Mouse (Mus musculus): ENCODE measurements at regions not wholly inside any gene's neighbourhood (a gene's known extent, or its start where the extent isn't known, plus 50 kb on each side); places are given as distances from the start of the nearest gene placed in this dataset.

- Histone ChIP-seq H3K4me3 (ENCODE audit: low read depth, low read length) (no peak overlapping the region), H3K9me3 (replicated peaks; ENCODE audit: control insufficient read depth, low read length) (no peaks in the 10 kb centered on the region), H3K27me3 (ENCODE audit: control insufficient read depth, insufficient read depth, low read length) (no peaks in the 10 kb centered on the region), H3K4me2 (no peak overlapping the region), H3K4me1 (ENCODE audit: control insufficient read depth, insufficient read depth, low read length) (peaks cover 12% of the 10 kb centered on the region), H3K36me3 (ENCODE audit: control insufficient read depth, insufficient read depth, low read length) (no peaks in the 10 kb centered on the region), H3K9ac (ENCODE audit: low read depth, low read length) (no peak overlapping the region), H3K27ac (ENCODE audit: low read depth, low read length) (no peak overlapping the region)
- no peak for ATAC-seq (replicated peaks; ENCODE audit: insufficient number of reproducible peaks, low FRiP score, low TSS enrichment)
- WGBS (ENCODE audit: insufficient replicate concordance), result 83% methylated on average over 7 of the region's 7 CpGs
These were observed 64.2 kb upstream of the Lrpap1 start for GRCm38 (mm10) chr5:35169614-35170293.

DNA sequence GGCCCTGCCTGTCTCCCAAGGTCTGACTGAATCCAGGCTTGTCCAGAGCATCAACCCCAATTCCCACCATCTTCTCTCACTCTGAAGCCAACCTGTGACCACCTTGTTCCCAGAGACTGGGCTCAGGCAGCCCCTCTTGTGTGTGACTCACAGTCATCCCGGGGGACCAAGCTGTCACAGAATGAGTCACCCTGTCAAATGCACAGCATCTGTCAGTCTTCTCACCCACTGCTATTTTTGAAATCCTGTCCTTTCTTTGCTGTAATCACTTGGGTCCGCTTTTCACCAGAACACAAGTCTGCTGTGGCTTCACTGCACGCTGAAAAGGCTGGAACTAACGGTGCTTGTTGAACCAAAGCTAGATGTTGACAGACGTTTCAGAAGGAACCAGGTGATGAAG is 63.3 kb upstream of the Lrpap1 start:
- Histone ChIP-seq H3K27ac (ENCODE audit: low read depth, low read length) (0 out of 2 replicates have a peak overlapping the region, but pooled peaks have one; percentile 15), H3K4me1 (ENCODE audit: control insufficient read depth, insufficient read depth, low read length) (peaks cover 12% of the 10 kb centered on the region), H3K4me3 (ENCODE audit: low read depth, low read length) (no peak overlapping the region), H3K36me3 (ENCODE audit: control insufficient read depth, insufficient read depth, low read length) (no peaks in the 10 kb centered on the region), H3K4me2 (no peak overlapping the region), H3K27me3 (ENCODE audit: control insufficient read depth, insufficient read depth, low read length) (no peaks in the 10 kb centered on the region), H3K9me3 (replicated peaks; ENCODE audit: control insufficient read depth, low read length) (no peaks in the 10 kb centered on the region), H3K9ac (ENCODE audit: low read depth, low read length) (no peak overlapping the region)
- ATAC-seq (replicated peaks; ENCODE audit: insufficient number of reproducible peaks, low FRiP score, low TSS enrichment), result no peak
- WGBS (ENCODE audit: insufficient replicate concordance), result 44% methylated on average over 5 of the region's 5 CpGs

GRCm38 (mm10) chr5:35168369-35168768 is 62.8 kb upstream of the Lrpap1 start:
- Histone ChIP-seq H3K4me2 (no peak overlapping the region), H3K9ac (ENCODE audit: low read depth, low read length) (no peak overlapping the region), H3K4me1 (ENCODE audit: control insufficient read depth, insufficient read depth, low read length) (peaks cover 12% of the 10 kb centered on the region), H3K4me3 (ENCODE audit: low read depth, low read length) (no peak overlapping the region), H3K27me3 (ENCODE audit: control insufficient read depth, insufficient read depth, low read length) (no peaks in the 10 kb centered on the region), H3K9me3 (replicated peaks; ENCODE audit: control insufficient read depth, low read length) (no peaks in the 10 kb centered on the region), H3K36me3 (ENCODE audit: control insufficient read depth, insufficient read depth, low read length) (no peaks in the 10 kb centered on the region), H3K27ac (ENCODE audit: low read depth, low read length) (0 out of 2 replicates have a peak overlapping the region, but pooled peaks have one; percentile 15)
- ATAC-seq (replicated peaks; ENCODE audit: insufficient number of reproducible peaks, low FRiP score, low TSS enrichment), result no peak
- 75% methylated on average over 6 of the region's 6 CpGs for whole genome bisulfite sequencing (ENCODE audit: insufficient replicate concordance)

DNA sequence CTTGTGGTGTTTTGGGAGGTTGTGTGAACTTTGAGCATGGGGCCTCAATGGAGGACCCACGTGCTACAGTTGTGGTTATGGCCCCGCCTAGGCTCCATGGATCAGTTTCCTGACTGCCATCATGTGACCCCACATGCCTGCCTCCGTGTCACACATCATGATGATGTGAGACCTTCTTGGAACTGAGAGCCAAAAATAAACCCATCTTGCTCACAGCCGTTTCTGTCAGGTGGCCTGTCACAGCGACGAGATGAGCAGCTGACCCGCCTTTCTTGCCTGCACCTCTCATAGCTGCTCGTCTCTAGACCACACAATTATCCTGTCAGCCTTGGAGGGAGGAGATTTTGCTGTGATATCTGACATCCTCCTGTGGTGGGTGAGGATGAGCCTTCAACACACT is 60.4 kb upstream of the Lrpap1 start:
- 40% methylated on average over 8 of the region's 8 CpGs for WGBS (ENCODE audit: insufficient replicate concordance)
- peaks cover 17% of the 10 kb centered on the region for H3K4me1 ChIP-seq (ENCODE audit: control insufficient read depth, insufficient read depth, low read length)
- no peak overlapping the region for H3K9ac ChIP-seq (ENCODE audit: low read depth, low read length)
- H3K9me3 ChIP-seq (replicated peaks; ENCODE audit: control insufficient read depth, low read length), result no peaks in the 10 kb centered on the region
- H3K27ac ChIP-seq (ENCODE audit: low read depth, low read length), result no peak overlapping the region
- H3K4me2 ChIP-seq, result no peak overlapping the region
- no peaks in the 10 kb centered on the region for H3K36me3 ChIP-seq (ENCODE audit: control insufficient read depth, insufficient read depth, low read length)
- no peak for ATAC-seq (replicated peaks; ENCODE audit: insufficient number of reproducible peaks, low FRiP score, low TSS enrichment)
- no peaks in the 10 kb centered on the region for H3K27me3 ChIP-seq (ENCODE audit: control insufficient read depth, insufficient read depth, low read length)
- no peak overlapping the region for H3K4me3 ChIP-seq (ENCODE audit: low read depth, low read length)

DNA sequence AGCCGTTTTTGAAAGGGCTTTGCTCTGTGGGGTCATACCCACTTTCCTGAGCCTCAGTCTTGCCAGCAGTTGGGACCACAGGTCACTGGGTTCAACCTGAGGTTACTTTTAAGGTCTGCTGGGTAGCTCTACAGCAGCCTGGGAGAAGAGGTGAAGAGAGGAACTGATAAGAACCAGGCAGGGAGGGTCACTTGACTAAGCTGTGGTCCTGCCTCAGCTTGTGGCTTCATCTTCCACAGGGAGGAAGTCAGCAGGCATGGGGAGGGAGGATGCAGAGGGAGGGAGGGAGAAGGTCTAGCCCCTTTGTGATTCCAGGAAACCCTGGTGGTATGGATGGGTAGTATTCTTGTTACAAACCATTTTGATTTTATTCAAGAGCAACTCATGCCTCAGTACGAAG is 59.9 kb upstream of the Lrpap1 start:
- H3K9ac ChIP-seq (ENCODE audit: low read depth, low read length), result no peak overlapping the region
- no peaks in the 10 kb centered on the region for H3K9me3 ChIP-seq (replicated peaks; ENCODE audit: control insufficient read depth, low read length)
- ATAC-seq (replicated peaks; ENCODE audit: insufficient number of reproducible peaks, low FRiP score, low TSS enrichment), result no peak
- H3K4me2 ChIP-seq, result no peak overlapping the region
- no peaks in the 10 kb centered on the region for H3K36me3 ChIP-seq (ENCODE audit: control insufficient read depth, insufficient read depth, low read length)
- H3K27ac ChIP-seq (ENCODE audit: low read depth, low read length), result no peak overlapping the region
- H3K27me3 ChIP-seq (ENCODE audit: control insufficient read depth, insufficient read depth, low read length), result no peaks in the 10 kb centered on the region
- no peak overlapping the region for H3K4me3 ChIP-seq (ENCODE audit: low read depth, low read length)
- peaks cover 21% of the 10 kb centered on the region for H3K4me1 ChIP-seq (ENCODE audit: control insufficient read depth, insufficient read depth, low read length)
- WGBS (ENCODE audit: insufficient replicate concordance), result 61% methylated on average over 2 of the region's 2 CpGs

DNA sequence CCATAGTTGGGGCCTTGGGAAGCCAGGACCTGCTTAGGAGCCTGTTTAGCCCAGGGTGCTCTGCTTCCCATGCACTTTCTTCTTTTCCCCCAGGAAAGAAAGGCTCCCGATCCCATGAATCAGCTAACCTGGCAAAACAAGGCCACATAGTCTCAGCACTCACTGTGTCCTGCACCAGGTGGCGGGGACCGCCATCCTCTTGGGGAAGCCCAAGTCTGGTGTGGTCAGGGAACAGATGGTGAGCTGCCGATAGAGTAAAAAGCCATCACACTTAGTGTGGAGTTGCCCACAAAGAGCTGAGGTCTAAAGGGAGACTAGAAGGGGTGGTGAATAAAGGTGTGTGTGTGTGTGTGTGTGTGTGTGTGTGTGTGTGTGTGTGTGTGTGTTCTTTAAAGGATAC is 57.0 kb upstream of the Lrpap1 start:
- WGBS (ENCODE audit: insufficient replicate concordance), result 86% methylated on average over 4 of the region's 4 CpGs
- H3K4me1 ChIP-seq (ENCODE audit: control insufficient read depth, insufficient read depth, low read length), result peaks cover 38% of the 10 kb centered on the region

GRCm38 (mm10) chr5:35162120-35162519 is 56.6 kb upstream of the Lrpap1 start:
- Histone ChIP-seq H3K9me3 (replicated peaks; ENCODE audit: control insufficient read depth, low read length) (no peaks in the 10 kb centered on the region), H3K27me3 (ENCODE audit: control insufficient read depth, insufficient read depth, low read length) (no peaks in the 10 kb centered on the region), H3K27ac (ENCODE audit: low read depth, low read length) (no peak overlapping the region), H3K36me3 (ENCODE audit: control insufficient read depth, insufficient read depth, low read length) (no peaks in the 10 kb centered on the region), H3K4me1 (ENCODE audit: control insufficient read depth, insufficient read depth, low read length) (peaks cover 40% of the 10 kb centered on the region), H3K4me2 (no peak overlapping the region), H3K4me3 (ENCODE audit: low read depth, low read length) (no peak overlapping the region), H3K9ac (ENCODE audit: low read depth, low read length) (no peak overlapping the region)
- 82% methylated on average over 3 of the region's 3 CpGs for WGBS (ENCODE audit: insufficient replicate concordance)
- no peak for ATAC-seq (replicated peaks; ENCODE audit: insufficient number of reproducible peaks, low FRiP score, low TSS enrichment)

More for the DNA sequence above, 57.0 kb upstream of the Lrpap1 start:
- H3K9me3 ChIP-seq (replicated peaks; ENCODE audit: control insufficient read depth, low read length), result no peaks in the 10 kb centered on the region
- H3K9ac ChIP-seq (ENCODE audit: low read depth, low read length), result no peak overlapping the region
- ATAC-seq (replicated peaks; ENCODE audit: insufficient number of reproducible peaks, low FRiP score, low TSS enrichment), result no peak
- H3K27ac ChIP-seq (ENCODE audit: low read depth, low read length), result no peak overlapping the region
- no peaks in the 10 kb centered on the region for H3K27me3 ChIP-seq (ENCODE audit: control insufficient read depth, insufficient read depth, low read length)
- H3K36me3 ChIP-seq (ENCODE audit: control insufficient read depth, insufficient read depth, low read length), result no peaks in the 10 kb centered on the region
- H3K4me2 ChIP-seq, result no peak overlapping the region
- no peak overlapping the region for H3K4me3 ChIP-seq (ENCODE audit: low read depth, low read length)

GRCm38 (mm10) chr5:35160929-35161815 is 55.6 kb upstream of the Lrpap1 start:
- Histone ChIP-seq H3K4me2 (peak overlapping the region; percentile 29), H3K4me1 (ENCODE audit: control insufficient read depth, insufficient read depth, low read length) (peaks cover 40% of the 10 kb centered on the region)
- peak; percentile 75 for ATAC-seq (replicated peaks; ENCODE audit: insufficient number of reproducible peaks, low FRiP score, low TSS enrichment)

More at GRCm38 (mm10) chr5:35160929-35161815, 55.6 kb upstream of the Lrpap1 start:
- Histone ChIP-seq H3K27me3 (ENCODE audit: control insufficient read depth, insufficient read depth, low read length) (no peaks in the 10 kb centered on the region), H3K9me3 (replicated peaks; ENCODE audit: control insufficient read depth, low read length) (no peaks in the 10 kb centered on the region), H3K36me3 (ENCODE audit: control insufficient read depth, insufficient read depth, low read length) (no peaks in the 10 kb centered on the region), H3K4me3 (ENCODE audit: low read depth, low read length) (peak overlapping the region; percentile 28; the same call in 1 of the 2 replicates), H3K27ac (ENCODE audit: low read depth, low read length) (peak overlapping the region; percentile 58), H3K9ac (ENCODE audit: low read depth, low read length) (peak overlapping the region; percentile 39; the same call in 1 of the 2 replicates)
- WGBS (ENCODE audit: insufficient replicate concordance), result 43% methylated on average over 5 of the region's 5 CpGs

Data from heart, embryonic 11.5 days (tissue).